Mouse (Mus musculus) heart, embryonic 14.5 days (tissue): ENCODE measurements around the gene Ccp110. TPM values are rescaled to one million over a fixed set of nuclear protein-coding genes. Genes with fewer than 3 reads are reported as not detected.
A peak's percentile ranks its signal among the peaks of the same experiment; 100 is the strongest.

Experiments
- ATAC-seq: fragments of 200-750 bp; cut with Nextera tagmentation; 2 replicates; pipeline ENCODE4 v1.8.0; 2017; ENCODE audit warnings: low read depth, moderate TSS enrichment; ENCODE audit not compliant: insufficient number of reproducible peaks, insufficient read depth, low FRiP score
- H3K27ac ChIP-seq, 2 experiments: fragments of 200-500 bp in 1 of 2; fragments of 300-500 bp in 1 of 2; sonication (generic) in 1 of 2; replicated peaks in 1 of 2; 2 replicates each; pipeline ENCODE4 v1.5.1; 2012 to 2014; ENCODE audit warnings: low read depth in 2 of 2, low read length in 2 of 2, control low read depth in 1 of 2, mild to moderate bottlenecking in 1 of 2, mixed read lengths in 1 of 2; ENCODE audit not compliant: control insufficient read depth in 1 of 2, insufficient read depth in 1 of 2
- H3K27me3 ChIP-seq: fragments of 300-500 bp; sonication (generic); 2 replicates; pipeline ENCODE4 v1.6.1; 2014; ENCODE audit warnings: mild to moderate bottlenecking, low read length, control low read depth; ENCODE audit not compliant: control insufficient read depth, insufficient read depth
- H3K36me3 ChIP-seq: fragments of 300-500 bp; sonication (generic); 2 replicates; pipeline ENCODE4 v1.6.1; 2014; ENCODE audit warnings: mild to moderate bottlenecking, control low read depth, low read length, mixed read lengths; ENCODE audit not compliant: control insufficient read depth, insufficient read depth
- H3K4me1 ChIP-seq, 2 experiments: fragments of 200-500 bp in 1 of 2; fragments of 300-500 bp in 1 of 2; sonication (generic) in 1 of 2; 2 replicates each; pipeline ENCODE4 v1.6.1; 2012 to 2014; ENCODE audit warnings: low read length in 2 of 2, control low read depth in 1 of 2, mixed read lengths in 1 of 2; ENCODE audit not compliant: control insufficient read depth in 2 of 2, insufficient read depth in 2 of 2
- H3K4me2 ChIP-seq: fragments of 300-500 bp; sonication (generic); 2 replicates; pipeline ENCODE4 v1.6.1; 2014; ENCODE audit warnings: mild to moderate bottlenecking, low read length
- H3K4me3 ChIP-seq, 2 experiments: fragments of 200-500 bp in 1 of 2; fragments of 300-500 bp in 1 of 2; sonication (generic) in 1 of 2; 2 replicates each; pipeline ENCODE4 v1.5.1; 2012 to 2014; ENCODE audit warnings: low read length in 2 of 2, mild to moderate bottlenecking in 2 of 2, control low read depth in 1 of 2, low read depth in 1 of 2, moderate library complexity in 1 of 2; ENCODE audit not compliant: control insufficient read depth in 1 of 2, insufficient read depth in 1 of 2
- H3K9ac ChIP-seq: fragments of 300-500 bp; sonication (generic); 2 replicates; pipeline ENCODE4 v1.6.1; 2014; ENCODE audit warnings: mild to moderate bottlenecking, low read length
- H3K9me3 ChIP-seq: fragments of 300-500 bp; sonication (generic); 2 replicates; pipeline ENCODE4 v1.6.1; 2016; ENCODE audit warnings: low read length, control low read depth; ENCODE audit not compliant: control insufficient read depth
- WGBS: fragments of 180-500 bp; shearing (Covaris S2); extraction: QIAGEN DNeasy Blood & Tissue Kit; methylation state at CpG from one replicate; pipeline ENCODE4 v1.1.7; 2014; 5-methylcytosine and 5-hydroxymethylcytosine counted together
- polyA plus RNA-seq: library from polyadenylated mRNA; unstranded; fragments of >200 nt; fragmentation: Nextera tagmentation; extraction: Ambion mirVana; gene quantifications from 2 replicates; pipeline ENCODE4 v1.2.1, GENCODE M21; 2014

Ccp110 gene
- polyA plus RNA-seq, 1 experiment from 2014 or later: 4.2 TPM

DNA sequence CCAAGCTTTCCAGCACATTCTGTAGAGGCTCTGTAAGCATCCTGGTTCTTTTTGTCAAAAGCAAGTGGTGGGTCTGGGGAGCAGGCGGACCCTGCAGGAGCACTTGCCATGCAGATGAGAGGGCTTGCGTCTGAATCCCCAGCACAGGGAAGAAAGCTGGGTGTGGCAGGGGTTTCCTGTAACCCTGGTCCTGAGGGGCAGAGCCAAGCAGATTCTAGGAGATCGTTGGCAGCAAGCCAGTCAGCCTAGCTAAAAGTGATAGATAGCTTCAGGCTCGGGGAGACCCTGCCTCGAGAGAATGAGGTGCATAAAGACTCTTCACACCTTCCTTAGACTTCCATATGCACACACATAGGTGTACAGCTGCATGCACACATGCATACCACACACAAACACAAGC lies 47.0 kb downstream of the Ccp110 start:
- Histone ChIP-seq H3K4me3 (no peak overlapping the region), H3K27ac (no peak overlapping the region), H3K4me2 (no peak overlapping the region), H3K27me3 (no peaks in the 10 kb centered on the region), H3K9ac (no peak overlapping the region), H3K36me3 (peaks cover 75% of the 10 kb centered on the region), H3K4me1 (no peaks in the 10 kb centered on the region), H3K9me3 (no peaks in the 10 kb centered on the region)
- WGBS: 45% methylated on average over 5 of the region's 5 CpGs
- no peak for ATAC-seq

DNA sequence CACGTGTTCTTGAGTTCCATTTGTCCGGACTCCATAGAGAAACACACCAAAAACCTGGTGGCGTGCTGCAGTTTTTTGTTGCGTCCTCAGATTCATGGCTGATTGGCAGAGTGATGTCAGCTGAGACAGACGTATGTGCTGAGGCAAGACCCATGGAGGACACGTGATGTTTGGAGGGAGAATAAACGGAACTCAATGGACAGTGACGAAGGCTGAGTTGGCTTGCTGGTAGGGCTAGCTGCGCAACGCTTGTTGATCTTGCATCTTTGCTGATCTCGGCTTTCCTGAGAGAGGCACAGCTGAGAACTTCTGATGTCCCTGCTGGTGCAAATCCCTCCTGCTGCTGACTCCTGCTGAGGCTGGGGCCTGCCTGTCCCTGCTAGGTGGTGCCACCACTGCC lies 51.6 kb downstream of the Ccp110 start:
- peaks cover 54% of the 10 kb centered on the region for H3K36me3 ChIP-seq
- H3K27ac ChIP-seq: no peak overlapping the region
- no peaks in the 10 kb centered on the region for H3K4me1 ChIP-seq
- no peak overlapping the region for H3K4me3 ChIP-seq
- no peak overlapping the region for H3K9ac ChIP-seq
- no peak for ATAC-seq
- no peak overlapping the region for H3K4me2 ChIP-seq
- no peaks in the 10 kb centered on the region for H3K27me3 ChIP-seq
- no peaks in the 10 kb centered on the region for H3K9me3 ChIP-seq
- 85% methylated on average over 11 of the region's 11 CpGs for whole genome bisulfite sequencing

DNA sequence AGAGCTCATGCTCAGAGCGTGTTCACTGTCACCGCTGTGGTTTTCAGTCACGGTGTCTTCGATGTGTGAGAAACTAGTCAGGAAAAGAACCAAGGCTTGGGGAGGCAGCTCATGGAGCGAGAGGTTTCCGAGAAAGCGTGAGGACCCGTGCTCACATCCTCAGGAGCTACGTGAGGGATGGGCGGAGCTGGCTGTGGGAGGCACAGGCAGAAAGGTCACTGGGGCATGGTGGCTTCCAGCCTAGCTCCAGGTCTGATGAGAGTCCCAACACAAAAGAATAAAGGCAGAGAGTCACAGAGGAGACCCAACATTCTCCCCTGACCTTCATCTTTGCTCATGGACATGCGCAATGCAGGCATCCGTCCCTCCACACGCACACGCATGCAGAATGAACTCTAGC lies 52.4 kb downstream of the Ccp110 start:
- 78% methylated on average over 14 of the region's 14 CpGs for WGBS
- no peak overlapping the region for H3K4me3 ChIP-seq
- ATAC-seq: no peak

DNA sequence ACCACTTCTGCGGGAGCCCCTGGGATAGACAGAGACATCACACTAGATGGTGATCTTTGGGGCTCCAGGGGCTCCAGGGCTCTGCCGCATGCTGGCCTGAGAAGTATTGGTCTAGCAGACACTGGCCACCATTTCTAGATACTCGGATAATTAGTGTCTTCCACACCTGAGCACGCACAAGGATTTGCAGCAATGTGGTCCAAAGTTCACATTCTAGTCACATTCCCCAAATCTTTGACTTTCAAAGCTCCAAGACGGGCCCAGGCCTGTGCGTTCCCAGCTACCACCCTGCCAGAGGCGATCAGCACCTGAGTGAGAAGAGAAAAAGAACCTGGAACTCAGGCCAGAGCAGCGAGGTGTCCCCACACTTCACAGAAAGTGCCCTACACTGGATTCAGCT lies 53.3 kb downstream of the Ccp110 start:
- ATAC-seq: no peak
- Histone ChIP-seq H3K9me3 (no peaks in the 10 kb centered on the region), H3K9ac (no peak overlapping the region), H3K27me3 (no peaks in the 10 kb centered on the region), H3K4me2 (no peak overlapping the region), H3K36me3 (peaks cover 42% of the 10 kb centered on the region), H3K4me1 (no peaks in the 10 kb centered on the region), H3K27ac (peak overlapping the region in 1 of 2 experiments; percentile 28; a peak in 1 of 4 replicates), H3K4me3 (no peak overlapping the region)
- WGBS: 66% methylated on average over 8 of the region's 8 CpGs

More for the DNA sequence above, 52.4 kb downstream of the Ccp110 start:
- H3K27ac ChIP-seq: 0 out of 4 replicates have a peak overlapping the region, but pooled peaks of 1 of the 2 experiments have one; percentile 21
- no peak overlapping the region for H3K4me2 ChIP-seq
- no peaks in the 10 kb centered on the region for H3K9me3 ChIP-seq
- H3K9ac ChIP-seq: no peak overlapping the region
- no peaks in the 10 kb centered on the region for H3K4me1 ChIP-seq
- no peaks in the 10 kb centered on the region for H3K27me3 ChIP-seq
- H3K36me3 ChIP-seq: peaks cover 51% of the 10 kb centered on the region

DNA sequence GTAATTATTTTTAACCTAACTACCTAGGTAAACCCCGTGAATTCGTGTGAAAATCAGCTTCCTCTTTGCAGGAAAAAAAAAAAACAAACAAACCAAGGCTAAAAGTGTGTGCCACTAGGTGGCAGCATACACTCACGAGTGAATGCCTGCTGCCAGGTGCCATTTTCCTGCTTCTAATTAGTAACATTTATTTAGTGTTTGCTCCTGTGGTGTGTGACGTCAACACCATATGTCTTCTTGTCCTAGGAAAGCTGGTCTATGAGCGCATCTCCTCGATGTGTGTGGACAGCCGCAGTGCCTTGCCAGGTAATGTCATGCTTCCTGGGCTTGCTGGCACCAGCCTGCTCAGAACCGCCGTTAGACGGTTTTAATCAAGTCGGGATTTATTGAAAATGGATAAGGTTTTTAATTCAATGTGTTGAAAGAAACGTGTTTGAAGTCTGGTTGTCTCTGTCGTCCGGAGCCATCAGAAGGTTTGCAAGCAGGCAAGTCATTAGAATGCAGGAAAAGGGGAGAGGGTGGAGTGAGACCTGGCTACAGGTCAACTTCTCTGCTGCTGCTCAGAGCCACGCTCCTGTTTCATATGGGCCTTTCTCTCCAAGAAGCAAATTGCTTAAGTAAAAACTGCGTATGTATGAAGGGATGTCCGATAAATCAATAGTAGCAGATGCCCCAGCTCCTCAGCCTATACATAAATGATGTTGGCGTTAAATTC lies 53.9 kb downstream of the Ccp110 start:
- Histone ChIP-seq H3K27me3 (no peaks in the 10 kb centered on the region), H3K27ac (no peak overlapping the region), H3K4me1 (no peaks in the 10 kb centered on the region), H3K36me3 (peaks cover 38% of the 10 kb centered on the region), H3K9ac (no peak overlapping the region), H3K9me3 (no peaks in the 10 kb centered on the region), H3K4me2 (no peak overlapping the region), H3K4me3 (no peak overlapping the region)
- 59% methylated on average over 18 of the region's 18 CpGs for WGBS
- no peak for ATAC-seq

DNA sequence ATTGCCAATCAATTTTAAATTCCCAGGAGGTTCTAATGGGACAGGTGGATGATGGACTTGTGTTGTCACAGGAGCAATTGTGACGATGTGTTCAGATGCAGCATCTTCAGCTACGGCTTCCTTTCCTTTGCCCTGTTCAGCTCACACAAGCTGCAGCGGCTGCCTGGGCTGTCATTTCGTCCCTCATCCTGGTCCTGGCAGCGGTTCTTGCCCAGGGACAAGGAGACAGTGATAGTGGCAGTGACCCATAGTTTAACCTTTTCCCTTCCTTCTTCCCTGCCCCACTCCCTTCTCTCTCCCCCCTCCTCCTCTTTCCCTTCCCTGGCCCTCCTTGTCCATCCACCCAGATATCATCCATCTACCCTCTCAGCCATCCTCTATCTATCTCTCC lies 54.5 kb downstream of the Ccp110 start:
- Histone ChIP-seq H3K36me3 (peaks cover 32% of the 10 kb centered on the region), H3K9me3 (no peaks in the 10 kb centered on the region), H3K9ac (no peak overlapping the region), H3K4me2 (no peak overlapping the region), H3K27ac (no peak overlapping the region), H3K27me3 (no peaks in the 10 kb centered on the region), H3K4me3 (no peak overlapping the region), H3K4me1 (no peaks in the 10 kb centered on the region)
- 88% methylated on average over 5 of the region's 5 CpGs for WGBS
- ATAC-seq: no peak

DNA sequence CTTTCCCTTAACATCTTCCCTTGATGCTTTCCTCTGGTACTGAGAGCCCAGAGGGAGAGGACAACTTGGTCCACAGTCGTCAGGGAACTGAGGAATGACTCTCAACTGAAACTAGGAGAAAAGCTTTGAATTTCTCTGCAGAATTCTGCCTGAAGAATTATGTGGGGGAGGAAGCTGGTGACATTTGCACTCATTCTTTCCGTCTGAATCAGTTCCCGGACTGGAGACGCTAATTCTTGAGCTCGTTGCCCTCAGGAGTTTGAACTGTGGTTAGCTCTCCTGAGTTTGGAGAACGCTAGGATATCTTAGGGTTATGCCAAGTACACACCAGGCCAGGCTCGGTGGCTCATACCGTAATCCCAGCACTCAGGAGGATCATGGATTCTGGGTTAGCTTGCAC lies 56.9 kb downstream of the Ccp110 start:
- Histone ChIP-seq H3K9ac (no peak overlapping the region), H3K4me1 (no peaks in the 10 kb centered on the region), H3K27me3 (no peaks in the 10 kb centered on the region), H3K9me3 (no peaks in the 10 kb centered on the region), H3K27ac (no peak overlapping the region), H3K36me3 (peaks cover 30% of the 10 kb centered on the region), H3K4me3 (no peak overlapping the region), H3K4me2 (no peak overlapping the region)
- ATAC-seq: no peak
- 53% methylated on average over 8 of the region's 8 CpGs for WGBS

DNA sequence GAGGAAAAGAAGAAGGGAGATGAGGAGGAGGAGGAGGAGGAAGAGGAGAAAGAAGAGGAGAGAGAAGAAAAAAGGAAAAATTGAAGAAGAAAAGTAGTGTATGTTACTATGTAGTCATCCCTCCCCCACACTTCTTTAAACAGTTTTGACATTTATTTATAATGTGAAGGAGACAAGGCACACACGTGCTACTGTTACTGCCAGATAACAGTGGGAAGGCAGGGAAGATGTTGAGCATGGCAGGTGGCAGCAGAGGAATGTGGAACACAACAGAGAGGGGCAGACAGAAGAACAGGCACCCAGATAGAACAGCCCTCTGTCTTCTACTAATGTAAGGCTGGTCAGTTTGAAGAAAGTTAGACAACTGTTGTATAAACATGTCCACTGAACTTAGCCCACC lies 57.3 kb downstream of the Ccp110 start:
- Histone ChIP-seq H3K4me1 (no peaks in the 10 kb centered on the region), H3K9ac (no peak overlapping the region), H3K27me3 (no peaks in the 10 kb centered on the region), H3K4me2 (no peak overlapping the region), H3K4me3 (no peak overlapping the region), H3K27ac (no peak overlapping the region), H3K36me3 (peaks cover 29% of the 10 kb centered on the region), H3K9me3 (no peaks in the 10 kb centered on the region)
- WGBS: 8% methylated on average over 1 of the region's 1 CpGs
- ATAC-seq: no peak
